Mouse (Mus musculus) spleen, embryonic (tissue): Measurements from ENCODE around the gene Cdh5.
"Not testable (repeated sequence)": the region's sequence is repeated elsewhere in the genome, so short reads cannot be mapped to it uniquely, and the experiment has no call there.

Source experiments
- CTCF ChIA-PET: fragments of 350-600 bp; sonication (Branson Sonifier 250); formaldehyde crosslinking; loops from one replicate; lab custom pipeline; 2022; lab: Charles Lee

Cdh5 gene

GRCm38 (mm10) chr8:104090993-104091900 lies 10.2 kb upstream of the Cdh5 start:
- CTCF ChIA-PET = interaction anchor here (0.6 to 0.7 kb wide), 2 partner anchors 14 to 516 kb away, joined by 3 to 4 read pairs; no protein-coding TSS in a partner anchor

DNA sequence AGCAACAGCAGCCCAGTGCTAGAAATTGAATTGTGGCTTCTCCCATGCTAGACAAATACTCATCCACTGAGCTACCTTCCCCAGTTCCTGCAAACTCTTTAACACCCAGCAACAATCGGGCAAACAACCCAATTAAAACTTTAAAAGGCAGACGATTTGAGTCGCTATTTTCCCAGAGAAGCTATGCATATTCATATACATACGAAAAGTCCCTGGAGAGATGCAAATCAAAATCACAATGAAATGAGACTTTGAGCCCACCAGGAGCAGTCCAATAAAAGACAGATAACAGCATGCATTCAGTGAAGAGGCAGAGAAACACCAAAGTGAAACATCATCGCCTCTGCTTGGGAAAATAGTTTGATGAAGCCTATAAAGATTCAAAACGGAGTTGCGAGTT lies 8.1 kb upstream of the Cdh5 start:
- CTCF ChIA-PET = no interaction called here

GRCm38 (mm10) chr8:104095595-104095994 lies 5.8 kb upstream of the Cdh5 start:
- CTCF ChIA-PET = no interaction called here

GRCm38 (mm10) chr8:104096644-104097043 lies 4.8 kb upstream of the Cdh5 start:
- CTCF ChIA-PET = interaction anchor here (0.7 kb wide), 1 partner anchor 120 kb away, joined by 6 read pairs; no protein-coding TSS in a partner anchor

DNA sequence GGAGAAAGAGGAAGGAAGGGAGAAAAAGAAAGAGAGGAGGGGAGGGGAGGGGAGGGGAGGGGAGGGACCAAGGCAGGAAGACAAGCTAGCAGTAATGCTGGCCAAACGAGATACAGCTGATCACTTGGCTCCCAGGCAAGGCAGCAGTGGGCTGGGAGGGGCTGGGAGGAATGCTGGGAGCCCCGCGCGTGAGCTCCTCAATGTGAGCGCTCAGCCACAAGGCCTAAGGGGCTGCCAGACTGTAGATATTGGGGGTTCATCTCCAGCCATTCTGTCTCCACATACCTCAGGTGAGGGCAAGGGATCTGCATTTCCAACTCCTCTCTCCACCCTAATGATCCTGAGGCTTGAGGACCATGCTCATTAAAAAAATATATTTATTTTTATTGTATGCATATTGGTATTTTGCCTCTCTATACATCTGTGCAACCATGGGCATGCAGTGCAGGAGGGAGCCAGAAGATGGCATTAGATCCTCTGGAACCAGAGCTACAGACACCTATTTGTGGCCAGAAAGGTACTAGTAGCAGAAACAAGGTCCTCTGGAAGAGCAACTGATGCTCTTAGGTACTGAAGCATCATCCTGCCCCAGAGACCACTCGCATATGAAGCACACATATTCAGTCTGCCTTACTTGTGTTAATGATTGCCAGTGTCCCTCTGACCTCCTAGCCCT lies 2.6 kb upstream of the Cdh5 start:
- CTCF ChIA-PET = interaction anchor here (0.9 to 1.4 kb wide), 2 partner anchors 11 to 120 kb away, joined by 3 read pairs; no protein-coding TSS in a partner anchor

GRCm38 (mm10) chr8:104099347-104100099 lies 1.9 kb upstream of the Cdh5 start:
- CTCF ChIA-PET = interaction anchor here (0.9 kb wide), 1 partner anchor 10 kb away, joined by 3 read pairs; no protein-coding TSS in a partner anchor

GRCm38 (mm10) chr8:104100724-104101123 lies 701 bp upstream of the Cdh5 start:
- CTCF ChIA-PET = not testable (repeated sequence)

- CTCF ChIA-PET = no interaction called here
Measured at GRCm38 (mm10) chr8:104103462-104103861, 2.0 kb downstream of the Cdh5 start.

DNA sequence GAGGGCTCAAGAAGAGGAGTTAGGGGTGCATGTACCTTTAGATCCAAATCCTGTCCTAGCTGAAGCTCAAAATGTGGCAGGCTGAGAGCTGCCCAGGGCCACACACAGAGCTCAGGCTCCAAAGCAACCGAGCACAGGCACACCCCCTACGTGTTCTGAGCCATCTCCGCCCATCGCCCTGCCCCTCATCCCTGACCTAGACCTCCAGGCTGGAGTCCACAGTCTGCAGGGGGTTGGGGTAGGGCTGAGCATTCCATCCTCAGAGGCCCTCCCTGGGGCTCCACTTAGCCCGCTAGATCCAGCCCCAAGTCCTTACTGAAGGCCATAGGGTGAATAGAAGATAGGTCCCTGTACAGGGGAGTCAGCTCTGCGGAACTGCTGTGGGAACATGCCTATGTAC lies 4.3 kb downstream of the Cdh5 start:
- CTCF ChIA-PET = no interaction called here

- CTCF ChIA-PET = no interaction called here
Measured at GRCm38 (mm10) chr8:104106276-104106946, 5.0 kb downstream of the Cdh5 start.

- CTCF ChIA-PET = no interaction called here
Measured at GRCm38 (mm10) chr8:104107111-104107510, 5.7 kb downstream of the Cdh5 start.

DNA sequence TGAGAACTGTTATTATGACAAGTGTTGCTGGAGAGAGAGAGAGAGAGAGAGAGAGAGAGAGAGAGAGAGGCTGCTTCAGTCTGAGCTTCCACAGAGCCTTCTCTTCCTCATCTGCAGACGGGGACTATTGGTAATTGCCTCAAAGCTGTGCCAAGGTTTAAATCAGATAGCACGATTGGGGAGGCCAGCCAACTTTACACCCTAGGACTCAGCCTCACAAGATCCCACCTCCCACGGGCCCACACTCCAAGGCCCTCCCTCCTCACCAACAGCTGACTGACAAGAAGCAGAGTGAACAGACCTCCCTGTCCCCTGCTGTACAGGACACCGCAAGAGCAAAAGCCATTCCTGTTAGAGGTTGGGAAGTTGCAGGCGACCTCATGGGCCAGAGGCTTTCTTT lies 6.6 kb downstream of the Cdh5 start:
- CTCF ChIA-PET = no interaction called here

GRCm38 (mm10) chr8:104110498-104111134 lies 9.2 kb downstream of the Cdh5 start:
- CTCF ChIA-PET = interaction anchor here (1.2 kb wide), 1 partner anchor 11 kb away, joined by 3 read pairs; no protein-coding TSS in a partner anchor

DNA sequence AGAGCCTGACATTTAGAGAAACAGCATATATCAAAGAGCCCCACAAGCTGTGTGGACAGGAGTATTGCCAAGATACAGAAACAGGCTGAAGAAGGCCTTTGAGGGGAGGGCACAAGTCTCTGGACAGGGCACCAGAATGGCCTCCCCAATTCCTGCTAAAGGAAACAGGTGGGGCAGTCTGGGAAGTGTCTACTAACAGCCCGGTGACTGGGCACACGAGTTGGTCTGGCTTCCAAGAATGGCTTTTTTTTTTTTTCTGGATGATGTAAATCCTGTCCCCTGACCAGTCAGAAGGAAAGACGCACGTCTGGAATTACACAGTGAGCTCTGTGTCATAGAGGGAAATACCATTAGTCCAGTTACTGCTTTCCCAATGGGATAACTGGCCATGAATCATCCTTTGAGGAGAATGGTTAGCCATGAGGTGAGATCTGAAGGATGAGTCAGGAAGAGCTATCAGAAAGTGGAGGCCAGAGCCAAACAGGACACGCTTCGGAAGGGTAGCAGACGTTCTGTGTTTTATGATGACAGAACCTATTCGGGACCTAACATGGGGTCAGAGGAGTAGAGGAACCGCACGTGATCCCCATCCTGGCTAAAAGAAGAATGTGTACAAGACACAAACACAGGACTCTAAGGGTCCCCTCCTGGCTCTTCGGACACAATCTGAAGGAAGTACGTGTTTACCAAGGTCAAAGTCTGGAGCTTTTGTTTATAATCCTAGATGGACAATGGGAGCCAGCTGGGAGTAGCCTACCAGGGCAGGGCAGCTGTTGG lies 20.4 kb downstream of the Cdh5 start:
- CTCF ChIA-PET = no interaction called here

DNA sequence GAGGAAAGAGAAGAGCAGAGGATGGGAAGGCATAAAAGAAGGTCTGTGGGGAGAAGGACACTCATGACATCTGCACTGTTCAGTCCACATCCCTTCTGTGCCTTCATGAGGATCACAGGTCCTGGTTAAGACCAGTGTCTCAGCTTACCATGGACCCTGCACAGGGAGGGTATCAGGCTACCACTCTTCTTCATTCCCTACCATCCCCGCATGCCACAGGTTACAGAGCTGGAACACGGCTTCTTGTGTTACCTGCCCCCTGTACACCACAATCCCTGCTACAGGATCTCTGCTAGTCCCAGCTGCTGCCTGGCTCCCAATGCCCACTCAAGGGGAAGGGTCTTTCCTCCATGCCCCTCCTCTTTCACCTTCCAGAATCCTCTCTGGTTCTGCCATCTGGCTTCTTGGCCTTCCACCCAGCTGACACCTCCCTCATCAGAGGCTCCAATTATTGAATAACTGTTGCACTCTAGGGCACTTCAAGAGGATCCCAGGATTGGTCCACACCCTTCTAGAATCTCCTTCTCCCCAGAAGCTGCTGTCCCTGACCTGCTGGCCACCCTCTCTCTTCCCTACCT lies 21.7 kb downstream of the Cdh5 start:
- CTCF ChIA-PET = no interaction called here

GRCm38 (mm10) chr8:104124534-104124933 lies 23.1 kb downstream of the Cdh5 start:
- CTCF ChIA-PET = interaction anchor here (0.5 to 0.7 kb wide), 2 partner anchors 48 to 126 kb away, joined by 3 read pairs; partner anchors contain the start of gene Cklf

GRCm38 (mm10) chr8:104127160-104127883 lies 25.9 kb downstream of the Cdh5 start:
- CTCF ChIA-PET = interaction anchor here (0.6 kb wide), 1 partner anchor 213 kb away, joined by 3 read pairs; no protein-coding TSS in a partner anchor

DNA sequence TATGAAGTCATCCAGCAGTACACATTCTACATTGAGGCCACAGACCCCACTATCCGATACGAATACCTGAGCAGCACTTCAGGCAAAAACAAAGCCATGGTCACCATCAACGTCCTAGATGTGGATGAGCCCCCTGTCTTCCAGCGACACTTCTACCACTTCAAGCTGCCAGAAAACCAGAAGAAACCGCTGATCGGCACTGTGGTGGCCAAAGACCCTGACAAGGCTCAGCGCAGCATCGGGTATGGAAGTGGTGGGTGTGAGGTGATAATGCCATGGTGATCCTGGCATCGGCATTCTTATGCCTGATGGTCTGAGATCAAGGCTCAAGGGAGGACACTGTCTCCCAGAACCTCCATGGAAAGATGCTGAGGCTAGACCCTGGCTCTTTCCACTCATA lies 29.5 kb downstream of the Cdh5 start:
- CTCF ChIA-PET = interaction anchor here (0.5 kb wide), 1 partner anchor 211 kb away, joined by 9 read pairs; no protein-coding TSS in a partner anchor
